Comparison of ENCODE assay signal across 23 mouse cellular contexts in the genomic region with DNA sequence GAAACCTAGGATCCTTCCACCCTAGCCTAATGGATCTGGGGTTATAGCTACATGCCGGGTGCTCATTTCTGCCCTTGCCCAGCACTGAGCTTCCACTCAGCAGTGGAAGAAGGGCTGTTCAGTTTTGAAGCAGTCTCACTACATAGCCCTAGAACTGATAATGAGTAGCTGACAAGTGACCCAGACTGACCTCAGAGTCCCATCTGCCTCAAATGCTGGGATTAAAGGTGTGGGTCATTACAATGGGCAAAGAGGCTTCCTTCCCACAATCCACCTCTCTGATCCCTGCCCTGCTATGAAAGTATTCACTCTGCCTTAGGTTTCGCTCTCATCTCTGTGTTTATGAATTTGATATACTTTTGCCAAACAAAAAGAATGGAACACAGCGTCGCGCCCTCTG. TPM values are rescaled to one million over a fixed set of nuclear protein-coding genes. Genes with fewer than 3 reads are reported as not detected.
"Had no signal": no experiment of that assay in that cellular context is flagged by ENCODE, and none has a peak within 500 bp of the region (broad histone marks: within the 10 kb centered on the region; RNA-seq: fewer than 3 reads in every experiment).

No protein-coding gene starts in this region.

- H3K4me2 ChIP-seq: limb, embryonic 13.5 days; liver, embryonic 12.5 days; liver, embryonic 15.5 days; midbrain, embryonic 12.5 days; neural tube, embryonic 12.5 days; neural tube, embryonic 15.5 days; stomach, embryonic 15.5 days had no signal

- DNase-seq: kidney, adult 18-20 months; kidney, adult 9 months; kidney, postnatal 14 days; kidney, postnatal 4 days; liver; lung, adult 18-20 months; lung, postnatal 14 days; right cerebral cortex, postnatal 25 days; spleen, adult 18-20 months; thymus, postnatal 25 days had no signal

- ATAC-seq: inflammation-experienced regulatory T-cells, adult 6 months; intestine, embryonic 16.5 days; liver, embryonic 12.5 days had no signal

- H3K36me3 ChIP-seq: stomach, embryonic 15.5 days had no signal

- H3K27ac ChIP-seq: limb, embryonic 10.5 days; limb, embryonic 13.5 days; liver, embryonic 12.5 days; liver, embryonic 15.5 days; macrophage; midbrain, embryonic 12.5 days; neural tube, embryonic 12.5 days; neural tube, embryonic 15.5 days; stomach, embryonic 15.5 days had no signal

- H3K9ac ChIP-seq: limb, embryonic 13.5 days; liver, embryonic 12.5 days; liver, embryonic 15.5 days; midbrain, embryonic 12.5 days; neural tube, embryonic 12.5 days; neural tube, embryonic 15.5 days; stomach, embryonic 15.5 days had no signal

- H3K4me3 ChIP-seq: limb, embryonic 10.5 days; limb, embryonic 13.5 days; liver, embryonic 12.5 days; liver, embryonic 15.5 days; midbrain, embryonic 12.5 days; neural tube, embryonic 12.5 days; neural tube, embryonic 15.5 days; stomach, embryonic 15.5 days had no signal

- H3K27me3 ChIP-seq: limb, embryonic 13.5 days; liver, embryonic 12.5 days; liver, embryonic 15.5 days; midbrain, embryonic 12.5 days; neural tube, embryonic 12.5 days; neural tube, embryonic 15.5 days; stomach, embryonic 15.5 days had no signal

- H3K9me3 ChIP-seq: limb, embryonic 10.5 days; limb, embryonic 13.5 days; liver, embryonic 12.5 days; liver, embryonic 15.5 days; midbrain, embryonic 12.5 days; neural tube, embryonic 12.5 days; neural tube, embryonic 15.5 days; stomach, embryonic 15.5 days had no signal

RNA-seq across cellular contexts. Expression of gene Fam71f2, which starts 2.6 kb away (rescaled TPM):
- polyA plus RNA-seq: macrophage had no signal

RNA-seq across cellular contexts. Expression of gene Fam71f1, which starts 42.2 kb away (rescaled TPM):
- polyA plus RNA-seq: inflammation-experienced regulatory T-cells, adult 6 months; intestine, embryonic 16.5 days; limb, embryonic 10.5 days; liver, embryonic 12.5 days; liver, embryonic 15.5 days; lung, embryonic 16.5 days; macrophage; midbrain, embryonic 12.5 days; neural tube, embryonic 12.5 days; neural tube, embryonic 15.5 days; thymus, postnatal 0 days had no signal
